Mouse (Mus musculus) olfactory bulb, adult 2 months (tissue): ENCODE data around the gene Ptpn23. TPM values are rescaled to one million over a fixed set of nuclear protein-coding genes. Genes with fewer than 3 reads are reported as not detected.
"Not testable (repeated sequence)": the region's sequence is repeated elsewhere in the genome, so short reads cannot be mapped to it uniquely, and the experiment has no call there.

Source experiments
- H3K27ac ChIP-seq: fragments of 200-500 bp; 2 replicates; pipeline ENCODE4 v1.5.1; 2012; ENCODE audit warnings: low read depth, low read length; ENCODE audit not compliant: insufficient read depth
- H3K4me1 ChIP-seq: fragments of 200-500 bp; 2 replicates; pipeline ENCODE4 v1.6.1; 2012; ENCODE audit warnings: low read length; ENCODE audit not compliant: control insufficient read depth, insufficient read depth
- H3K4me3 ChIP-seq: fragments of 200-500 bp; 2 replicates; pipeline ENCODE4 v1.5.1; 2012; ENCODE audit warnings: mild to moderate bottlenecking, low read depth, low read length, moderate library complexity; ENCODE audit not compliant: insufficient read depth
- CTCF ChIP-seq: fragments of 200-500 bp; IDR thresholded peaks from 2 replicates; pipeline ENCODE4 v1.5.1; 2012; ENCODE audit warnings: low read depth, mild to moderate bottlenecking, low read length, moderate library complexity; ENCODE audit not compliant: insufficient read depth
- POLR2A ChIP-seq: fragments of 200-500 bp; IDR thresholded peaks from 2 replicates; pipeline ENCODE4 v1.6.1; 2012; ENCODE audit warnings: mild to moderate bottlenecking, low read depth, low read length, moderate library complexity; ENCODE audit not compliant: insufficient read depth
- whole genome bisulfite sequencing: fragments of 180-500 bp; shearing (Covaris S2); methylation state at CpG from one replicate; pipeline ENCODE4 v1.1.7; 2018; 5-methylcytosine and 5-hydroxymethylcytosine counted together
- polyA plus RNA-seq: library from polyadenylated mRNA; stranded (reverse); fragments of >200 nt; gene quantifications from 2 replicates; pipeline ENCODE4 v1.2.4, GENCODE M21; 2012; ENCODE audit warnings: low replicate concordance; ENCODE audit not compliant: missing spikeins, insufficient read depth, insufficient read length

Gene Ptpn23
- polyA plus RNA-seq, 1 experiment: not detected

DNA sequence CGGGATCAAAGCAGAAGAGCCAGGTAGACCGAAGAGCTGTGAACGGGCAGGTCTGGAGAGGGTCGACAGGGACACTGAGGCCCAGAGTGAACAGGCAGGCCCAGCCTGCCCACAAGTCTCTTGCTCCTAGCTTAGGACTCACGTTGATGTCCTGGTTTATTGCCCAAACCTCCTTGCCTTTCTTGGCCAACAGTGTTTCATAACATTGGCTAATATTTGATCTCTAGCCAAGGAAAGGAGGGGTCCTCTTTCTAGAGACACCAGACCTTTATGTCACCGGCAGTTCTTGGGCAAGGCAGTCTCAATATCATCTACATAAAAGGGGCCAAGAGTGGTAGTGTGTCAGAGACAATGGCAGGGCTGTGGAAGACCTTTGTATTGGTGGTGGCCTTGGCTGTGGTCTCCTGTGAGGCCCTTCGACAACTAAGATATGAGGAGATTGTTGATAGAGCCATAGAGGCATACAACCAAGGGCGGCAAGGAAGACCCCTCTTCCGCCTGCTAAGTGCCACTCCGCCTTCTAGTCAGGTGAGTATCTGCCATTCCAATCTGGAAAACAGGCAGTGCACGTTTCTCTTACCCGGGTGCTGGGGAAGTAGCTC is 11.6 kb upstream of the Ptpn23 start, which contains the start of gene Ngp:
Gene Ngp (plus strand): TSS at position 237 of the 602 bp plus-strand sequence.
- TF ChIP-seq POLR2A (no peak), CTCF (no peak)
- WGBS: 91% methylated on average over 12 of the region's 12 CpGs

DNA sequence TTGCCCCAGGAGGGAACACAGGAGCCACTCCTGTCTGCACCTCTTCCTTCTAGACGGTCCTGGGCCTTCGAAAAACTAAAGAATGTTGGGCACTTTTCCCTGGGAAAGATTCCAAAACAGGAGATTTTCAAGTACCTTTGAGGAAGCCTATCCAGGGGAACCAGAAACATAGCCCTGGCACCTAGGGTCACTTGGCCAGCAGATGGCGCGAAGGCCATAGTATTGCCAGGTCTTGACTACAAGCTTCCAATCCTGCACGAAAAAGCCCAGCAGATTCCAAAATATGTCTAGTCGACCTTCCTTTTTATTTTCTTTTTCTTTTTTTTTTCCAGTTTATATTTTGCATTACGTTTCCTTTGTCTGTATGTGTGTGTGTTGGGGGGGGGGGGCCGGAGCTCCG is 5.8 kb upstream of the Ptpn23 start:
- H3K4me1 ChIP-seq: no peaks in the 10 kb centered on the region
- no peak overlapping the region for H3K4me3 ChIP-seq
- TF ChIP-seq CTCF: no peak
- TF ChIP-seq POLR2A: no peak
- H3K27ac ChIP-seq: no peak overlapping the region
- WGBS: 52% methylated on average over 9 of the region's 9 CpGs

More for the DNA sequence above, 11.6 kb upstream of the Ptpn23 start, which contains the start of gene Ngp:
- Histone ChIP-seq H3K4me1 (no peaks in the 10 kb centered on the region), H3K27ac (no peak within 1 kb of the TSS), H3K4me3 (no peak within 1 kb of the TSS)

- Histone ChIP-seq H3K27ac (no peak overlapping the region), H3K4me1 (no peaks in the 10 kb centered on the region), H3K4me3 (no peak overlapping the region)
- 59% methylated on average over 7 of the region's 7 CpGs for WGBS
- TF ChIP-seq CTCF: no peak
- no peak for TF ChIP-seq POLR2A
Observed at GRCm38 (mm10) chr9:110412926-110413325, 4.9 kb upstream of the Ptpn23 start.

DNA sequence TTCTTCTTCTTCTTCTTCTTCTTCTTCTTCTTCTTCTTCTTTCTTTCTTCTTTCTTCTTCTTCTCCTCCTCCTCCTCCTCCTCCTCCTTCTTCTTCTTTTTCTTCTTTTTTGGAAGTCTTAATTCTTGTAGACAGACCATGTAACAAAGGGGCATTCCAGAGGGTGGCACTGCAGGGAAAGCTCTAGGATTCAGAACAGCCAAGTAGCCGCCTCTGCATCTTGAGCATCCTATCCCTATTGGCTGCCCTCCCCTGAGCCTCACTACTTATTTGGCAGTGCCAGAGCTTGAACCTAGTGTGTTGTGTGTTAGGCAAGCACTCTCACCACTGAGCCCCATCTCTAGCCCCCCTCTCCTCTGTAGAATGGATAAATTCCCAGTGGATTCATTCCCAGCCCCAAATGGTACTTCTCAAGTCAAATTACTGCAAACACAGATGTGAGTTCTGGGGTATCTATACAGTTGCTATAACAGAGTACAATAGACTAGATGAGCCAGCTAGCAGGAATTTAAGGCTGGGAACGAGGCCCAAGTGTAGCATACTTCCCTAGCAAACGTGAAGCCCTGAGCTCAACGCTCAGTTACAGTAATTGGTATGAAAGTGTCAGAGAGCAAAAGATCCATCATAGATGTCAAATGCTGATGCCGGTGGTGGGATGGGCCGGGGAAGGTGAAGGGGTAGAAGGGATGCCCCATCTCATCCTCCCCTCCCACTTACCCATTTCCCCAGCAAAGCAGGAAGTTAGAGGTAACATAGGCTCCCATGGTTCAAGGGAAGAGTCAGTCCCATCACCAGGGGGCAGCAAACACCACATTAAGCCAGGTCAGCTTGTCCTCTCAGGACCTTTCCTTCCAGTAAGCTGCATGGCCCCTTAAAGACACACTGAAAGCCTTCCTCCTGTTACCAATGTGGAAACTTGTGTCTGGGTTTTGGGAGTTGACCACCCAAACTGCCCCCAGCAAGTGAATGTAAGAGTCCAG is 3.2 kb upstream of the Ptpn23 start:
- TF ChIP-seq CTCF (0 out of 2 replicates have a peak, but pooled peaks have one; percentile 18), POLR2A (no peak)
- Histone ChIP-seq H3K27ac (no peak overlapping the region), H3K4me3 (no peak overlapping the region), H3K4me1 (peaks cover 5% of the 10 kb centered on the region)
- 33% methylated on average over 6 of the region's 6 CpGs for WGBS

GRCm38 (mm10) chr9:110407311-110408098 is 508 bp downstream of the Ptpn23 start:
- H3K4me3 ChIP-seq: peak overlapping the region; percentile 78
- under 1% methylated on average over 41 of the region's 41 CpGs for WGBS
- H3K4me1 ChIP-seq: peaks cover 7% of the 10 kb centered on the region
- peak overlapping the region; percentile 40; the same call in 1 of the 2 replicates for H3K27ac ChIP-seq
- TF ChIP-seq CTCF: no peak
- TF ChIP-seq POLR2A: no peak

DNA sequence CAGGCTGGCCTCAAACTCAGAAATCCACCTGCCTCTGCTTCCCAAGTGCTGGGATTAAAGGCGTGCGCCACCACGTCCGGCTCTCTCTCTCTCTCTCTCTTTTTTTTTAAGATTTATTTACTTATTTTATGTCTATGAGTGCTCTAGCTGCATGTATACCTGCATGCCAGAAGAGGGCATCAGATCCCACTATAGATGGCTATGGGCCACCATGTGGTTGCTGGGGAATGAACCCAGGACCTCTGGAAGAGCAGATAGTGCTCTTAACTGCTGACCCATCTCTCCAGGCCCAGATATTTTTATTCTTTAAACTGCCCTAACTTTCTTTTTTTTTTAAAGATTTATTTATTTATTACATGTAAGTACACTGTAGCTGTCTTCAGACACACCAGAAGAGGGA is 4.8 kb downstream of the Ptpn23 start:
- not testable (repeated sequence) for H3K27ac ChIP-seq, H3K4me3 ChIP-seq
- 82% methylated on average over 4 of the region's 4 CpGs for WGBS
- peaks cover 15% of the 10 kb centered on the region for H3K4me1 ChIP-seq

DNA sequence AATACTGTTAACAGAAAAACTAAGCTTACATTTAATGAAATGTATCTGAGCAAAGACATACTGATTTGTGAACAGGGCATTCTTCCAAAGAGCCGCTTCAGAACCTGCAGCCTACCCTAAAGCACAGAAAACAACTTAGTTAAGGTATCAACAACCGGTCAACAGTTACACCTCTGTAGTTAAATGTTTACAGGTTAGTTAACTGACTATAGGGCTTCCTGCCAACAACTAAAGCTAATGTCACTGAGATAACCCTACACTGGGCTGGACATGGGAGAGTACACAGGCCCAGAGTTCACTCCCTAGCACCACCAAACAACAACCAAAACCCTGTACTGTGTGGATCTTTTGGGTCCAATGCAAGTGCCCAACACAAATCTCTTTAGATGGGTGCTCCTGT is 5.3 kb downstream of the Ptpn23 start:
- peaks cover 15% of the 10 kb centered on the region for H3K4me1 ChIP-seq
- 98% methylated on average over 2 of the region's 2 CpGs for WGBS
- H3K4me3 ChIP-seq: no peak overlapping the region
- TF ChIP-seq POLR2A (no peak), CTCF (no peak)
- no peak overlapping the region for H3K27ac ChIP-seq

DNA sequence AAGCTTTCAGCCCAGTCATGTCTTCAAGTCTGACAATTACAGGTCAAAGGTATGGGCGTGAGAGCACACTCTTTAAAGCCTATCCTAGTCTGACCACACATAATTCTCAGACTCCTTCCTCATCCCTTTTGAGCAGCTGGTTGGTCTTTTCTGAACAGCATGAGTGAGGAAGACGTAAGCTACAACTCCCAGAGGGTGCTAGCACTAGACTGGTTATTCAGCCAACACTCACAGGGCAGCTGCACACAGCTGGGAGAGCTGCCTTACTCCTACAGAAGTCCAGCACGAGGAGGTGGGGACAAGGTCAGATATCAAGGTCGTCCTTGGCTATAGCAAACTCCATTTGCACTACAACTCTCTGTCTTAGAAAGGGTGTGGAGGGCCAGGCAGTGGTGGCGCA is 7.4 kb downstream of the Ptpn23 start:
- peaks cover 8% of the 10 kb centered on the region for H3K4me1 ChIP-seq
- no peak overlapping the region for H3K4me3 ChIP-seq
- no peak for TF ChIP-seq CTCF
- no peak for TF ChIP-seq POLR2A
- H3K27ac ChIP-seq: no peak overlapping the region
- WGBS: 81% methylated on average over 5 of the region's 5 CpGs
